Mouse (Mus musculus) bone marrow, adult 2 months (tissue): Measurements from ENCODE around the gene Celf6.

Experiments used
- CTCF ChIP-seq: fragments of 200-500 bp; IDR thresholded peaks from 2 replicates; pipeline ENCODE4 v1.5.1; 2011; ENCODE audit warnings: low read length, control low read depth; ENCODE audit not compliant: control insufficient read depth, insufficient read depth
- POLR2A ChIP-seq: fragments of 200-500 bp; IDR thresholded peaks from 2 replicates; pipeline ENCODE4 v1.6.1; 2011; ENCODE audit warnings: low read depth, mild to moderate bottlenecking, control low read depth, low read length, borderline replicate concordance; ENCODE audit not compliant: control insufficient read depth

DNA sequence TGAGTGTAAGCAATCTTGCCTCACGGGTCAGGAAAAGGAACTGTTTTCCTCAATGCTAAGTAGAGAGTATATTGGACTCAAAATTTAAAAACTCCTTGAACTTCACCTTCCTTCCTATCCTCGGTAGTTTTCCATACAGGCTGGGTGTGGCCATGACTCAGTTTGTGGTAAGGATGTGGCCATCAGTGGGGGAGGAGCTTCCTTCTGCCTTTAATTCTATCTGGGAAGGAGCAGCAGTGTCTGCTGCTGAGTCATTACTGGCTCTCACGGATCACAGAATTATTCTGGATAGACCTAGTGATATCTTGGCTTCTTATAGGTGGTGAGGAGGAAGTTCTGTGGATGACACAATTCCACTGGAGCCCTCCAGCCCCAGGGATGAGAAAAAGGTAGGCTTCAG, 75.7 kb downstream of the Celf6 start:
- TF ChIP-seq CTCF, result no peak
- no peak for TF ChIP-seq POLR2A
